Mouse (Mus musculus) lung, adult 2 months (tissue): ENCODE measurements around the gene Eno2.

ENCODE experiments used
- CTCF ChIP-seq: fragments of 200-500 bp; IDR thresholded peaks from 2 replicates; pipeline ENCODE4 v1.5.1; 2011; ENCODE audit warnings: mild to moderate bottlenecking, low read length, control low read depth; ENCODE audit not compliant: insufficient read depth
- POLR2A ChIP-seq: fragments of 200-500 bp; IDR thresholded peaks from 2 replicates; pipeline ENCODE4 v1.6.1; 2011; ENCODE audit warnings: low read depth, mild to moderate bottlenecking, control low read depth, low read length, borderline replicate concordance; ENCODE audit errors: extremely low read depth

- TF ChIP-seq POLR2A (no peak), CTCF (no peak)
Observed at GRCm38 (mm10) chr6:124734417-124734816, 35.1 kb downstream of the Eno2 start.
